Mouse (Mus musculus) adrenal gland, postnatal 10 days (tissue): ENCODE data around the gene Pparg. TPM values are rescaled to one million over a fixed set of nuclear protein-coding genes. Genes with fewer than 3 reads are reported as not detected.

ENCODE experiments used
- DNase-seq: peaks from one replicate; pipeline ENCODE4 v3.0.0; 2021; ENCODE audit warnings: mixed read lengths
- total RNA-seq, 2 experiments: library from RNA; stranded (reverse); gene quantifications; 2 replicates each; pipeline ENCODE4 v1.2.3; 2021

Gene Pparg
- total RNA-seq, 2 experiments from 2014 or later, result 145 to 148 TPM

DNA sequence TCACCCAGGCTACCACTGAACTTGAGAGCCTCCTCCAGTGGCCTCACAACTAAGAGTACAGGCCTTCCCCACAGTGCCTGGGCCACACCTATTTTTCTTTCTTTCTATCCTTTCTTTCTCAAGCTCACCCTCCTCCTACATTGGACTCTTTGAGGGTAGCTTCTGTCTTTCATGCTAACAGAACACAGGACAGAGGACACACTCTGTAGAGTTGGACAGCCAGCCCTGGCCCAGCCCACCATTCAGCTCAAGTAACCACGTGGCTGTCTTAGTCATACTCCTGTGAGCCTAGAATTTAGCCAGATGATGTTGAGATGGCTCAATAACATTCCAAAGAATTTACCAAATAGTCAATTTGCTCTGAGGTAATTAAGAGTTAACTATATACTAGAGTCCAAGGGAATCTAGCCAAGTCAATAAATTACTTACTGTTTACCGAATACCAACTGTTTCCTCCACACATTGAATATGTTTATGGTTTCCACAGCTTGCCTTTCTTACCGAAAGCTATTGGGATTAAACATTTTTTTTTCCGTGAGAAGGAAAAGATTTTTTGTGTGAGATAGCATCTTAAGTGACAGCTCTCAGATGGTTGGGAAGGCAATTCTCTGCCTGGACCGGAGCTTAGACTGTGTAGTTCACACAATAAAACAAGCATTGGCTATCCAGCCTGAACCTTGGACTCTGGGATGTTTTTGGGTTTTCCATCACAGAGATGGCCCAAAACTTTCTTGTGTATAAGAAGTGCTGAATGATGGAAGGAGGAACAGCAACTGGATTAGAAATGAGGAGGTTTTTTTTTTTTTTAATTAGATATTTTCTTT is 10.9 kb upstream of the Pparg start:
- no peak for DNase-seq

DNA sequence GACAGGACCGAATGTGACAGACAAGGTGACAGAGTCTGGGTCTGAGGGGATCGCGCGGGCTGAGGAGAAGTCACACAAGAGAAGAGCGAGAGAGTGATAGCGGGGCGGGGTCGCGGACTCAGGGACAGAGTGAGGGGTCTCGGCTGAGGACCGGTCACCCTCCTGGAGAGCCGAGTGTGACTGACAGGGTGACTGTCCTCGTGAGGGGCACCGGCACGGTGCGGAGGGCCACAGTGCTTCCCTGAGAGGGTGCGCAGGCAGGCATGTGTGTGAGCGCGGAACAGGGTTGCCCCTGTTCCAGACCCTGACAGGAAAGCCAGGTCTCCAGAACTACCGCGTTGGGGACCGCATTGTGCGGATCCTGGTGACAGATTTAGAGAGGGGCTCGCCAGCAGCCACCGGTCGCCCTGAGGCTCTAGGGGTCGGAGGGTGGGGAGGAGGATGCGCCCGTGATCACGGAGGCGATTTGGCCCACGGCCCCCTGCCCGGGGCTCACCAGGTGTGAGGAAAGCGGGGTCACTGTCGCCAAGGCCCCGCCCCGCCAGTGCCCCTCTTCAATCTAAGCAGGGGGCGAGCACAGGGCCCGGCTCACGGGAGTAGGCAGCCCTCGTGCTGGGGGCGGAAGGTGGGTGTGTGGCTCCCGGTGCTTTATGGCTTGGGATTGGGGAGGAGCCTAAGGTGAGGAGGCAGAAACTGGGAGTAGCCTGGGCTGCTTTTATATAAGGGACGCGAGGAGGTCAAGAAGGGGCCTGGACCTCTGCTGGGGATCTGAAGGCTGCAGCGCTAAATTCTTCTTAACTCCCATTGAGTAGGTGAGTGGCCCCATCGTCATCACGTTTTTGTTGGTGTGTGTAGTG is 1.1 kb downstream of the Pparg start:
- DNase-seq, result peak; percentile 73

DNA sequence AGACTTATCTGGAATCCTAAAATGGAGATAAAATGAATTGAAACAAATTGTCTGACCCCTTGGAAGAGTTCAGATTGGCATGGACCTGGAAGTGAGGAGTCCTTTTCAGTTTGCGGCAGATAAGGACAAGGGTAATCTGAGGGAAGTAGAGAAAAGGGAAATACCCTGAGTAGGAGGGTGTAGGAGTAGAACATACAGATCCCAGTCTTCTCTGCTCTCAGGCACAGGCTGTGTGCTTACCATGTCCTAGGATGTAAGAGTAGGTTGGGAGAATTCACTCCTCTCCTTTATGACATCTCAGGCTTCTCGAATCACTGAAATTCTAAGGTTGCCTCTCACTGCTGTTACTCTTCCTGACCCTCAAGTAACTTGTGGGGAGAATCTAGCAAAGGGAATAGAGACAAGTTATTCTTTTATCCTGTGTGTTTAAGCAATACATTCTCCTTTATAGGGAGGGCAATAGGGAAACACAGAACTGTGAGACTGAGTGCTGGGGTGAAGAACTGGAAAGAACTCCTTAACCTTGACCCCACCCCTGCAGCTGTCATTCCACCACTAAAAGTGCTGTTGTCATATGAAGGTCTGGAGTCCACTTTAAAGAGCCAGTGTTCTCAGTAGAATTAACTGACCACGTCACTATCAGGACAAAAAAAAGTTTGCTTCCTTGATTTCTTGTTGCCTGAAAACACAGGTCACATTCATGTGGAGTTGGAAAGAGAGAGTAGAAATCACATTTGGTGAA is 6.3 kb downstream of the Pparg start:
- no peak for DNase-seq

DNA sequence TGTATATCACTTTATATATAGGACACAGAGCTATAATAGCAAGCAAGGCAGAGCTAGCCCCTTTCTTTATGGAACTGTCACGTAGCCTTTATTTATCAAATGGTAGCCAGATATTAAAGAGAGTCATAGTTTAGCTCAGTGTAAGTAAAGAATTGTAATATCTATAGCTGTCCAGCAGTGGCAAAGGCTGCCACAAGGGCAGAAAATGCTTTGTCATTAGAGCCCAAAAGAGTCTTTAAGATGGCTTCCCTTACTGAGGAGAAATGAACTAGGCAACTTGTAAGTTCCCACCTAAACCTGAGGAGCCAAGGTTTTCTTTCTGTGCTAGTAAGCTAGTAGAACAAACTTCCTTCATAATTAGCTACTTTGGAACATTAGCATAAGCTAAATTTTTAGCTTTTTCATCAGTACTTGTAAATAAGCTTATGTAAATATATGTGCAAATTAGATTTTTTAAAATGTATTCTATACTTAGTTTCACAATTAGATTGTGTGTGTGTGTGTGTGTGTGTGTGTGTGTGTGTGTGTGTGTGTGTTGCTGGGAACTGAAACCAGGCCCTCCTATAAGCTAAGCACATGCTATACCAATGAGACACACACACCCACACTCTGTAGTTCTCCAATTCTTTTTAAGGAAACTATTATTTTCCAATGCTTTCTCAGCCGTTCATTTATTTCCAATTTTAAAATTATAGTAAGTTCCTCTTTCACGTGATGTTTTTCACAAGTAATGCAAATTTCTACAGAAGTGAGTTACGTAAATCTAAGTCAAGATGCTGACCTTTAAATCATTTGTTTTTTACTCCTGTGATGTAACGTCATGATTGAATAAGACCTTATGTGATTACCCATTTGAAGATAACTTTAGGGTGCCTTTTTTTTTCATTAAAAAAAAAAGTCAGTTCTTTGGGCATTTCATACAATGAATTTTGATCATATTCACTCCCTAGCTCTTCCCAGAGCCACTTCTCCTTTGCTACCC is 14.4 kb downstream of the Pparg start:
- DNase-seq, result no peak

DNA sequence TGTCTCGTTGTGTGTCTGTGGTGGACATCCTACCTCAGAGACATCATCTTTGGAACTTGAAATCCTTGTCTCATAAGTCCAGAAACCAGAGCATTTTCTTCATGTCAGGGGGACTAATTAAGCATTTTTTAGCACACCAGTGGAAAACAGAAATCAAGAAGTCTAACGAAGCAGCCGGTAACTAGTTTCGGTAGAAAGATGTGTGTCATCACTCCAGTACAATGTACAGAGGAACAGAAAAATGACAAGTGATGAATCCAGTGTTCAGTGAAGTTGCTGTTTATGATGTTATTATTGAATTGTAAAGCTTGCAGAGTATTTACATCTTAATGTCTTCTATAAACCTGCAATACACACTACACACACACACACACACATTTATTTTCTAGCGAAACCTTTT is 19.8 kb downstream of the Pparg start:
- DNase-seq, result no peak

DNA sequence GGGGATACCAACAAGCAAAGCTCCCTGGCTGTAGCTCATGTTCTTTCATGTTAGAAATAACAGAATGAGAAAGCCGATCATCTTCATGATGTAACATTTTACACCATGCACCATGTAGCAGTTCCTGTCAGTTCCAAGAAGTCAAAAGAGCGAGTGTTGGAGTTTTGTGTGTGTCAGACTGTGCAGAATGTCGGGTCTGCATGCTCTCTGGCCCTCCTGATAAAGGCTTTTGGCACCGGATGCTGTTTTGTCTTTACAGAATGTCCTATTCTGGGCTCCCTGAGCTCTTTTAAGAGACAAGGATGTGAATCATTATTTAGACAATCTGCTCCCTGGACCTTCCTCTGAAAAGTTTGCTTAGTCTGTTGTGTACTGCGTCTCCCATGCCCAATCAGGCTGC is 22.0 kb downstream of the Pparg start:
- no peak for DNase-seq

DNA sequence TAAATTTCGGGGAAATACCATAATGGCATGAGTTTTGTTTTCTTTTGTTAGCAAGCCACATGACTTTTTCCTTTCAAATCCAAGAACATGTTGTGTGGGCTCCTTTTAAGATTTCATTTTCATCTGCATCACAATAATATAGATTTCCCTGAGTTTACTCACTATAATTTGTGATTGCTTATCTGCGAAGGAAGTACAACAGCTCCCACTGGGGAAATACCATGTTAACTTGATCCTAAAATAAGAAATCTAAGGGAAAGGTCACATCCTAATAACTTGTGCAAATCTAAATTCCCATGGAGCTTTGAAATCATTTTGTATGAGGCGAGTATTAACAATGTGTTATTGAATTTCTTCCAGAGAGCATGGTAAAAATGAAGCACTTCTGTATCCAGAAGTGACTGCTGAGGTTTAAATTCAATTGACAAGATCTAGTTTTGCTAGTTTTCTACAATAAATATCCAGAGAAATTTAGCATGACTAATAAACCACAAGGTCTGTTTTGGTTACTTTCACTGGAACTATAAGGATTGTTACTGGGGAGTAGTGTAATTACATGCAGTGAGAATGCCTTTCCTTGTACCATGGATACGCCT is 29.3 kb downstream of the Pparg start:
- DNase-seq, result no peak

DNA sequence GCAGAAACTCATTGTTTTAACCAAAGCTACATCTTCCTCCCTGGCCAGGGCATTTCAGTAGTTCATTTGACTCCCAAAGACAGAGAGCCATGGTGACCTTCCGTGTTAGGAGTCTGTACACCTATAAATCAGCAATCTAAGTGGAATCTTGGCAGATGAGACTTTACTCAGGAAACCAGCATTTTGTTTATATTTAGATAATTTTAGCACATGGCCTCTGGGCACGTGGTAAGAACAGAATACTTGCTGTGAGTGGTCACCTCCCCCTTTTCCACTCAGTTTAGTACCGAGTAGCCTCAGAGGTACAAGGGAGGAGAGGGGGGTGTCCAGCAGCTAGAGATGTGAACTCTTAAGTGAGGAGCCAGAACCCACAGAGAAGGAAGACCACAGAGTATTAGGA is 36.2 kb downstream of the Pparg start:
- DNase-seq, result no peak

DNA sequence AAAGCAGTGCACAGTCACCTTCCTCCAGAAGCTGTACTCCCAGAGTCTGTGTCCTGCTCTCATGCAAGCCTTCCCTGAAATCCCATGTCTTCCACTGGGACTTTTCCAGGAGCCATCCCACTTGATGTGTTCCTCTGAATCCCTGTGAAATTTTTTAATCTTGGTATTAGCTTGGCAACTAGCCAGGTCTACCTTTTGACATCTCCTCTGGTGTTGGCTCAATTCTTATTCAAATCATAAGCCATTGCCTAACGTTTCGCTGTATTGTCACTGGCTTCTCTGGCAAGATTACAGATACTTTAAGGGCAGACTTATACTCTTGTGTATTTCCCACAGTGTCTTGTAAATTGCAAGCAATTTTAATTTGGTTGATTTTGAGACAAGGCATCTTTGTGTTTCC is 43.6 kb downstream of the Pparg start:
- DNase-seq, result no peak

DNA sequence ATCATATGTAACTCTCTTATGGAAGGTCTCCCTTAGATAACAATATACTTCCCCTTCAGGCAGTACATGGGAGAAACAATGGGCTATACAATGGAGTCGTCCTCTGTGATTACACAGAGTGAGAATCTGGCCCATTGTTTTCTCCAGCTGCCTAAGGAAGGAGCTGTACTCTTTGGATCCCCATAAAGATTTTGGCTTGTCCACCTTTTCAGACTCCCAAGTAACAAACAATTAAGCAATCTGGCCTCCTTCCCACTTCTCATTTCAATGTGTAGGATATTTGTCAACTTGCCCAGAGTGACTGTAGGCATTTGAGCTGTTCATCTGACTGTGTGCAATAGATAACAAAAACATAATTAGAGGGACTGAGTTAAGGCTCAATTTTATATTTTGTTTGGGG is 50.7 kb downstream of the Pparg start:
- DNase-seq, result peak; percentile 13

DNA sequence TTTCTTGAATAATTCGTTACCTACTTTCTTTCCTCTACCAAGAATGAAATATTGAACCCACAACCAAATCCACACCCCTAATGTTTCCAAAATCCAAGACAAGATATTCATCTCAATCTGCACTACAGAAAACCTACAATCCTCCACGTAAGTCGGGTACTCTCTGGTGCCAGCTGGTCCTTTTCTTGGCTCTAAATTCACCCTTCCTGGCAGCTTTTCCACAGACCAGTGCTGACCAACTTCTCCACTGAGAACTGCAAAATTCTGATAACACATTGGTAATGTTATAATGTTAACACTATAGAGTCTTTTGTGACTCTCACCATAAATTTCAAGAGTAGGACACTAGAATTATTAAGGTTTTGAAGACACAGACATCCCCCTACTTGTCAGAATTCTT is 57.4 kb downstream of the Pparg start:
- DNase-seq, result peak; percentile 28

DNA sequence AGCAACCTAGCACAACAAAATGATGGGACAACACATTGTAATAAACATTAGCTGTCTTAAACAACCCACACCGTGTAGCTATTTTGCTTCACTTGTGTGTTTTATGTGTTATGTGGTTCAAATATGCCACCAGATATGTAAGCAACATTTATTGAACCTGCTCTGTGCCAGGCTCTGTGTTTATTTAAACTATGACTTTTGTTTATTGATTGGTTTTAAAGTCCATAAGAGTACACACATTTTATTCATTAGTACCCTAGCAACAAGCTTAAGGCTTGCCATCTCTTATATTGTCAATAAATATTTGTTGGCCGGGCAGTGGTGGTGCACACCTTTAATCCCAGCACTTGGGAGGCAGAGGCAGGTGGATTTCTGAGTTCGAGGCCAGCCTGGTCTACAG is 58.2 kb downstream of the Pparg start:
- DNase-seq, result no peak

DNA sequence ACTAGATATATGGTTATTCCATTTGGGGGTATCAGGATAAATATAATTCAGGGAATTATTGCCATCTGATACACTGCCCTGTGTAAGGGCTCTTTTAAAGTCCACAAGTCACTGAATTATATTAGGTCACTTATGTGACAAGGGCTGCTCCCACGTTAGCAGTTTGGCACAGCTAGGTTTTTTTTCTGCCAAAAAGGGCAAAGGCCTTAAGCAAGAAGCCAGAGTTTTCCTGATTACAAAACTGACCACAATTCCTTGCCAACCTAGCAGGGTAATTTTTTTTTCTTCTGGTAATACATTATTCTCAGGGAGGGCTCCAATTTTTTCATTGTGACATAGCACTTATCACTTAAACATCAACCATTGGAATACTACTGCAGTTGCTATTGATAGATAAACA is 60.2 kb downstream of the Pparg start:
- DNase-seq, result peak; percentile 73

DNA sequence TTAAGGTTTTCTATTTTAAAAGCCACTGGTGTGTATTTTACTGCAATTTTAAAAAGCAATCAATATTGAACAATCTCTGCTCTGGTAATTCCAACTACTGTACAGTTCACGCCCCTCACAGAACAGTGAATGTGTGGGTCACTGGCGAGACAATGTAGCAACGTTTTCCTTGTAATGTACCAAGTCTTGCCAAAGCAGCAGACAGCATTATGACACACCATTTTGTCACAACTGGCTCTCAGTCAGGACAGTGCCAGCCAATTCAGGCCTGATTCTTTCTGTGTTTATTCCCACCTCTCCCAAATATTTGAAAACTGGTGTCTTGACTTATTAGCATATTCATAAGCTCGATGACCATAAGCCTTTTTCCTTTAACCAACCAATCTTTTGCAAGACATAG is 60.9 kb downstream of the Pparg start:
- peak; percentile 65 for DNase-seq

DNA sequence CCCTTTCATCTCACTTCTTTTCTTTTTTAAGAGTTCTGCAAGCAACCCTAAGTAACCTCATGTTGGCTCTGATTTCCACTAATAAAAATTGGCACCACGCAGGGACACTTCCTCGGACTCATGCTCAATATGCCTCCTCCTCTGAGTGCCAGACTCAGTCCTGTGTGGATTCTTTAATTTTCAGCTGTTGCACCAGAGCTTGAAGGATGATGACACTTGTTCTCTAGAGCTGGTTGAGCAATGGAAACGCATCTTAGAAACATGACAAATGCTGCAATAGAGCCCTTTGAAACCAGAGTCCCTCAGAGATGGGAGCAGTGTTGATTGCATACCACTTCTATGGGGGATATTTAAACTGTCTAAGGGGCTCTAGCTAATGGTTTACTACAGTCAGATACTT is 63.7 kb downstream of the Pparg start:
- DNase-seq, result peak; percentile 45

DNA sequence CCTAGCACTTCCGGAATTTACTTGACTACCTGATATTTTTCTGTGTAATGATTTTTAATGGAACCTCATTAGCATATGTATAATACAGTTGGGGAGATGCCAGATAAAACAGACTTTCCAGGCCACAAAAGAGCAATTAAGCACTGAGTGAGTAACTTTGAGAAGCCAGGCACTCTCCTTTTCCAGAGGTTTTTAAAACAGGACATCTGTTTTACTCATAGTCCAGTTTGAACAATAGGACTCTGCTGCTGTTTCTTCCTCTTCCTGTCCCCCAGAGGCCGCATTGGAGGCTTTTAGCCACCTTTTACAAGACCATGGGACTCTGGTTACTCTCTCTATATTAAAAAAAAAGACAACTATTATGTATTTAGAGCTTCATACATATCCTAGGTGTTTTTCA is 72.0 kb downstream of the Pparg start:
- no peak for DNase-seq

DNA sequence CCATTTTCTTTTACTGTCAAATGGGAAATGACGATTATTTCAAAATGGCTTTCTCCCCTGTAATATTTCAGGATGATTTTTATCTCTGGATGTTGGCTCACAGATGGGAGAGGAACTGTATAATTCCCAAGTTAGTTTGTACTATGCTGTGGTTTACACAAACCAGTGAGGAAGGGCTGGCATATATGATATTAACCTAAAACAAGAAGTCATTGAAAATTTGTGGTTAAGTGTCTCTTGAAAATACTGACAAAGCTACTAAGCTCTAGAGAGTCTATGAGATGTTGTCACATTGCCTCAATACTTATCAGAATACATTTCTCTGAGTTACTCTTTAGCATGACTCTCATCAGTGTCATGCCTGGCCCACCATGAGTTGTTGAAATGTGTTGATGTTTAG is 73.3 kb downstream of the Pparg start:
- no peak for DNase-seq

DNA sequence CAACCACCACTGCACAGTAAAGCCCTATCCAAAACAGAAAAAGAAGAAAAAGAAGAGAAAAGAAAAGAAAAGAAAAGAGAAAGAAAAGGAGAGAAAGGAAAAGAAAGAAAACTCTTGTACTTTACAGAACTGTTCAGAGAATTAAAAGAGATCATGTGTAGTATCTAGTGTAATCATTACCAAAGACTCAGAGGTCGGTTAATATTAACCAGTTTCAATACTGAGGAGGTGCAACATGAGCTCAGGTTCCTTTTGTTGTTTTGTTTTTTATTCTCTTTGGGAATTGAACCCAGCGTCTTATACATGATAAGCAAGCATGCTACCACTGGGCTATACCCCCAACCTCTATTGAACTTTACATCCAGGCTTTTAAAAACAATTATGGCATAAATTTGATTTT is 74.1 kb downstream of the Pparg start:
- DNase-seq, result no peak

DNA sequence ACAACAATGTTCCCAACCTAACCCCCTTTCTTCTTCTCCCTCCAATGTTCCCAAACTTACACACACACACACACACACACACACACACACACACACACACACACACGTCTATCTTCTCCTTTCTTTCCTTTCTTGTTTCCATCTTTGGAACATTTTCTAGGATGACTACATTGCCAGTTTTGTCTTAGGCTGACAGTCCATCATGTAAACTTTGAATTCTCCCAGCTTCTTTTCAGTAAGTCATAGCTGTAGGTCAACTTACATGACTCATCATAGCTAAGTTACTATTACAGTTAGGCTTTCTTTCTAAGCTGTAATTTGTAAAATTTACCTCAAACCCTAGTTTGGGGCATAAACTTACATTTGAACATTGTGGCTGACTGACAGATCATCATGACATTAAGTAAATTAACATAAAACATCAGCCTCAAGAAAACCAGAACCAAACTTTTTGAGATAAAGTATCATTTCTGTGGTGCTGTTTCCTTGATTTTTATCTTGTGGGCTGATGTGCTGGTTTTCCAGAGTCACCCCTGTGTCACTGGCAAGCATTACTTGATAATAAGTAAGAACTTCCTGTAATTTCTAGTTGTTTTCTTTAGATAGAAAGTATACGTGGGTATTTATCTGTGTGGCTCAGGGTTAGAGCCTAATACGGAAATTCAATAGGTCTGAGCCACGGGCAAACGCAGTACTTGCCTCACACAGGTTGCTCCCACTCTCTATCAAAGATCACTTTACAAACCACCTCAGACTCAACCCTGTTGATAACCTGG is 79.7 kb downstream of the Pparg start:
- no peak for DNase-seq

DNA sequence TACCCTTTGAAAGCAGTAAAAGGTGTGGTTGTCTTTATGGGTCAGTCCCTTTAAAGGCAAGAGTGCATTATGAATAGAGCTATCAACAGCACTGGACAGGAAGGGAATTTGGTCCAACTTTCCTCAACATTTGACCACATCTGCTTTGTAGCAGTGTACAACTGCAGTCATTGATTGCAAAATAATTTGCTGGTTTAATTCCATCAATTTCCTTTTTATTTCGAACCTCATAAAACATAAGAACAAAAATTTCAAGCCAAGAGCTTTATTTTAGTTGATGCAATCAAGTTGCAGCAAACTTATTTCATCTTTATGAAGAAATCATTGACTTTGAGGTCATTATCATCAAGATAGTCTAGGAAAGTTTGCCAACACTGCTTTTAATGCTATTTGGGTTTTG is 91.8 kb downstream of the Pparg start:
- no peak for DNase-seq
